Mouse (Mus musculus): ENCODE data around the gene Slc25a29. TPM values are rescaled to one million over a fixed set of nuclear protein-coding genes. Genes with fewer than 3 reads are reported as not detected.

Gene Slc25a29
- polyA plus RNA-seq, 1 experiment from 2014 or later, result 2.7 TPM

GRCm38 (mm10) chr12:108780108-108780877 lies 55.4 kb downstream of the Slc25a29 start:
- Histone ChIP-seq H3K9me3 (ENCODE audit: control insufficient read depth, low read length) (peaks cover 12% of the 10 kb centered on the region), H3K4me1 (ENCODE audit: control insufficient read depth in 2 of 2, insufficient read depth in 2 of 2, low read length in 2 of 2) (no peaks in the 10 kb centered on the region), H3K27ac (replicated peaks in 1 of 2; ENCODE audit: control insufficient read depth in 1 of 2, insufficient read depth in 1 of 2, low read depth in 2 of 2, low read length in 2 of 2) (no peak overlapping the region), H3K27me3 (ENCODE audit: control insufficient read depth, insufficient read depth, low read length) (no peaks in the 10 kb centered on the region), H3K9ac (ENCODE audit: low read length) (no peak overlapping the region), H3K4me2 (ENCODE audit: low read length) (no peak overlapping the region), H3K36me3 (ENCODE audit: control insufficient read depth, insufficient read depth, low read length) (0 out of 2 replicates have a peak, but pooled peaks cover 3% of the 10 kb centered on the region), H3K4me3 (ENCODE audit: control insufficient read depth in 1 of 2, insufficient read depth in 1 of 2, low read depth in 1 of 2, low read length in 2 of 2) (no peak overlapping the region)
- ATAC-seq (ENCODE audit: insufficient number of reproducible peaks, insufficient read depth, low FRiP score, low read depth), result no peak
- 85% methylated on average over 7 of the region's 7 CpGs for WGBS

MicroRNA genes within 50 kb of the gene (microRNA counts, 519-probe panel; counts per million panel counts)
- microRNA mmu-miR-345-3p (322 counts per million, percentile 70 among the panel's probes with 10 or more counts), microRNA mmu-miR-345-5p (322 counts per million, percentile 70 among the panel's probes with 10 or more counts)

Small RNA genes within 50 kb of the gene (microRNA-seq; reads per million reads assigned to microRNA genes)
- gene Mir345, result 86.9 reads per million, percentile 51 among the genes with 10 or more reads in this experiment

Other genes starting within 250 kb of the Slc25a29 start
- 0.72 and 0.93 TPM in 2 replicates for gene Degs2, start 133.6 kb downstream of the Slc25a29 start, polyA plus RNA-seq (2014; fragmentation: Nextera tagmentation; extraction: Ambion mirVana)
- 13.7 and 14.4 TPM in 2 replicates for gene Yy1, start 42.9 kb downstream of the Slc25a29 start, polyA plus RNA-seq (2014; fragmentation: Nextera tagmentation; extraction: Ambion mirVana)
- 4.2 and 4.6 TPM in 2 replicates for gene Slc25a47, start 163 bp upstream of the Slc25a29 start, polyA plus RNA-seq (2014; fragmentation: Nextera tagmentation; extraction: Ambion mirVana)
- 5.0 TPM in 2 replicates for gene Wdr25, start 57.7 kb upstream of the Slc25a29 start, polyA plus RNA-seq (2014; fragmentation: Nextera tagmentation; extraction: Ambion mirVana)
- 57.0 and 60.5 TPM in 2 replicates for gene Wars, start 58.3 kb upstream of the Slc25a29 start, polyA plus RNA-seq (2014; fragmentation: Nextera tagmentation; extraction: Ambion mirVana)
- 2.0 and 2.6 TPM in 2 replicates for gene Begain, start 232.3 kb upstream of the Slc25a29 start, polyA plus RNA-seq (2014; fragmentation: Nextera tagmentation; extraction: Ambion mirVana)

Measured in heart, embryonic 14.5 days (tissue).